Mouse (Mus musculus): Measurements from ENCODE around the gene Arhgap18. TPM values are rescaled to one million over a fixed set of nuclear protein-coding genes. Genes with fewer than 3 reads are reported as not detected.

Arhgap18 gene
- total RNA-seq, 1 experiment: 3.1 TPM

GRCm38 (mm10) chr10:26771938-26772623 lies 18.9 kb downstream of the Arhgap18 start:
- Histone ChIP-seq H3K9me3 (ENCODE audit: control insufficient read depth, insufficient read depth, low read depth, low read length) (no peaks in the 10 kb centered on the region), H3K36me3 (ENCODE audit: control insufficient read depth, insufficient read depth, low read length, poor library complexity, severe bottlenecking) (no peaks in the 10 kb centered on the region), H3K4me1 (ENCODE audit: control insufficient read depth in 2 of 2, insufficient read depth in 2 of 2, low read length in 2 of 2, poor library complexity in 1 of 2) (peaks cover 0 to 3% of the 10 kb centered on the region in 2 experiments; a peak in 1 of 4 replicates), H3K9ac (ENCODE audit: insufficient read depth, low read depth, low read length, poor library complexity, severe bottlenecking) (peak overlapping the region; percentile 20; the same call in 1 of the 2 replicates), H3K27ac (ENCODE audit: insufficient read depth, low read depth, low read length, poor library complexity, severe bottlenecking) (no peak overlapping the region), H3K4me3 (ENCODE audit: insufficient read depth in 1 of 2, low read depth in 1 of 2, low read length in 2 of 2, poor library complexity in 1 of 2, severe bottlenecking in 1 of 2) (peak overlapping the region; percentile 44 to 64)
- in situ Hi-C loops (cut with MboI; ENCODE audit: low sequenced_read_pairs in 2 of 2, unreplicated experiment in 2 of 2): no loop called here
- TF ChIP-seq ZNF384 (IDR thresholded peaks at IDR 0.05; ENCODE audit: low read depth, low read length): peak; percentile 89
- TF ChIP-seq MAFK (IDR thresholded peaks at IDR 0.05; ENCODE audit: insufficient read depth, low read depth, low read length): no peak
- no peak for TF ChIP-seq HCFC1 (IDR thresholded peaks at IDR 0.05; ENCODE audit: borderline replicate concordance, insufficient read depth, low read length)
- no peak for TF ChIP-seq CHD2 (IDR thresholded peaks at IDR 0.05; ENCODE audit: low read depth, low read length)
- TF ChIP-seq ZC3H11A (IDR thresholded peaks at IDR 0.05; ENCODE audit: borderline replicate concordance, low read depth, low read length): no peak
- peak; percentile 50 for DNase-seq (ENCODE audit: low read depth, low spot score)

GRCm38 (mm10) chr10:26772624-26773540 lies 19.7 kb downstream of the Arhgap18 start:
- Histone ChIP-seq H3K27ac (ENCODE audit: insufficient read depth, low read depth, low read length, poor library complexity, severe bottlenecking) (no peak overlapping the region), H3K9ac (ENCODE audit: insufficient read depth, low read depth, low read length, poor library complexity, severe bottlenecking) (peak overlapping the region; percentile 20; the same call in 1 of the 2 replicates)
- in situ Hi-C loops (cut with MboI; ENCODE audit: low sequenced_read_pairs in 2 of 2, unreplicated experiment in 2 of 2): no loop called here

DNA sequence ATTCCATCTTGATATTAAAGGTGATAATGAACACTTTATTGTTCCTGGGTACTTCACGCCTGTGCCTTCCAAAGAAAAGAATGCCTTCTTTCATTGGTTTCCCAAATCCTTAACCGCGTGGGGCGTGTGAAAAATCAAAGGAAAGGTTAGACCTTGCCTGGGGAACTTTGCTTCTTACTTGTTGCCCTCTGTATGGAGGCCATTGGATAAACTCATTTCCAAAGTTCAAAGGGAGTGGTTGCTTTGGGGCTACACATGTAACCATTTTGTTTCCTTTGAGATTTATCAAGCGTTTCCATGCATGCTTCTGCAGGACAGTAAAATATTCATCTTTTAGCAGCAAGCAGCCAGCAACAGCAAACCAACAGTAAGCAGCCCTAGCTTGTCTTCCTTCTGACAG lies 20.3 kb downstream of the Arhgap18 start:
- peaks cover 0 to 3% of the 10 kb centered on the region in 2 experiments; a peak in 1 of 4 replicates for H3K4me1 ChIP-seq (ENCODE audit: control insufficient read depth in 2 of 2, insufficient read depth in 2 of 2, low read length in 2 of 2, poor library complexity in 1 of 2)
- no peak overlapping the region for H3K27ac ChIP-seq (ENCODE audit: insufficient read depth, low read depth, low read length, poor library complexity, severe bottlenecking)
- no peak overlapping the region for H3K4me3 ChIP-seq (ENCODE audit: insufficient read depth in 1 of 2, low read depth in 1 of 2, low read length in 2 of 2, poor library complexity in 1 of 2, severe bottlenecking in 1 of 2)
- in situ Hi-C loops (cut with MboI; ENCODE audit: low sequenced_read_pairs in 2 of 2, unreplicated experiment in 2 of 2): no loop called here
- no peaks in the 10 kb centered on the region for H3K36me3 ChIP-seq (ENCODE audit: control insufficient read depth, insufficient read depth, low read length, poor library complexity, severe bottlenecking)
- no peak overlapping the region for H3K9ac ChIP-seq (ENCODE audit: insufficient read depth, low read depth, low read length, poor library complexity, severe bottlenecking)
- H3K9me3 ChIP-seq (ENCODE audit: control insufficient read depth, insufficient read depth, low read depth, low read length): no peaks in the 10 kb centered on the region
- DNase-seq (ENCODE audit: low read depth, low spot score): no peak
- TF ChIP-seq ZNF384 (IDR thresholded peaks at IDR 0.05; ENCODE audit: low read depth, low read length): no peak
- TF ChIP-seq CHD2 (IDR thresholded peaks at IDR 0.05; ENCODE audit: low read depth, low read length): no peak
- TF ChIP-seq HCFC1 (IDR thresholded peaks at IDR 0.05; ENCODE audit: borderline replicate concordance, insufficient read depth, low read length): no peak
- no peak for TF ChIP-seq ZC3H11A (IDR thresholded peaks at IDR 0.05; ENCODE audit: borderline replicate concordance, low read depth, low read length)
- no peak for TF ChIP-seq MAFK (IDR thresholded peaks at IDR 0.05; ENCODE audit: insufficient read depth, low read depth, low read length)

More at GRCm38 (mm10) chr10:26772624-26773540, 19.7 kb downstream of the Arhgap18 start:
- H3K4me1 ChIP-seq (ENCODE audit: control insufficient read depth in 2 of 2, insufficient read depth in 2 of 2, low read length in 2 of 2, poor library complexity in 1 of 2): peaks cover 0 to 3% of the 10 kb centered on the region in 2 experiments; a peak in 1 of 4 replicates
- peak; percentile 11 for DNase-seq (ENCODE audit: low read depth, low spot score)
- peak overlapping the region; percentile 44 to 64 for H3K4me3 ChIP-seq (ENCODE audit: insufficient read depth in 1 of 2, low read depth in 1 of 2, low read length in 2 of 2, poor library complexity in 1 of 2, severe bottlenecking in 1 of 2)
- H3K36me3 ChIP-seq (ENCODE audit: control insufficient read depth, insufficient read depth, low read length, poor library complexity, severe bottlenecking): no peaks in the 10 kb centered on the region
- TF ChIP-seq ZC3H11A (IDR thresholded peaks at IDR 0.05; ENCODE audit: borderline replicate concordance, low read depth, low read length) (no peak), ZNF384 (IDR thresholded peaks at IDR 0.05; ENCODE audit: low read depth, low read length) (no peak), HCFC1 (IDR thresholded peaks at IDR 0.05; ENCODE audit: borderline replicate concordance, insufficient read depth, low read length) (no peak), CHD2 (IDR thresholded peaks at IDR 0.05; ENCODE audit: low read depth, low read length) (no peak), MAFK (IDR thresholded peaks at IDR 0.05; ENCODE audit: insufficient read depth, low read depth, low read length) (no peak)
- H3K9me3 ChIP-seq (ENCODE audit: control insufficient read depth, insufficient read depth, low read depth, low read length): no peaks in the 10 kb centered on the region

DNA sequence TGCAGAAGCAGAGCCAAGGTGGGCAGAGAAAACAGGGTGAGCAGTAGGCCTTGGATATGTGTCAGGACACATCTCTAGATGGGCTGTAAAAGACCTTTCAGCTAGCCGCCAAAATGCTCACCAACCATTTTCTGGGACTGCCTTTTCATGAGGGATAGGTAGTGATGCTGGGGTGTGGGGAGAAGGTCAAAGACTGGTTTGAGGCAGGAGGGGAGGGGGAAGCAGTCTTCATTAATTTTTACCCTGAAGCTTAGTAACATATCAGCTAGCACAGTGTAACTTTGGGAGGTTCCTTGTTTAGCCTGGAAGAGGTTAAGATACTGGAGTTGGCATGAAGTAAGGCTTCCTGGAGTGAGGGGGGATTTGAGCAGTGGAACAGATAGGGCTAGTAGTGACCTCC lies 21.0 kb downstream of the Arhgap18 start:
- no peak overlapping the region for H3K9ac ChIP-seq (ENCODE audit: insufficient read depth, low read depth, low read length, poor library complexity, severe bottlenecking)
- no peak overlapping the region for H3K4me3 ChIP-seq (ENCODE audit: insufficient read depth in 1 of 2, low read depth in 1 of 2, low read length in 2 of 2, poor library complexity in 1 of 2, severe bottlenecking in 1 of 2)
- no peak for TF ChIP-seq HCFC1 (IDR thresholded peaks at IDR 0.05; ENCODE audit: borderline replicate concordance, insufficient read depth, low read length)
- no peak for TF ChIP-seq CHD2 (IDR thresholded peaks at IDR 0.05; ENCODE audit: low read depth, low read length)
- no peak for TF ChIP-seq ZC3H11A (IDR thresholded peaks at IDR 0.05; ENCODE audit: borderline replicate concordance, low read depth, low read length)
- no peak for TF ChIP-seq MAFK (IDR thresholded peaks at IDR 0.05; ENCODE audit: insufficient read depth, low read depth, low read length)
- TF ChIP-seq ZNF384 (IDR thresholded peaks at IDR 0.05; ENCODE audit: low read depth, low read length): no peak
- no peaks in the 10 kb centered on the region for H3K9me3 ChIP-seq (ENCODE audit: control insufficient read depth, insufficient read depth, low read depth, low read length)
- no peak for DNase-seq (ENCODE audit: low read depth, low spot score)
- no peak overlapping the region for H3K27ac ChIP-seq (ENCODE audit: insufficient read depth, low read depth, low read length, poor library complexity, severe bottlenecking)
- H3K4me1 ChIP-seq (ENCODE audit: control insufficient read depth in 2 of 2, insufficient read depth in 2 of 2, low read length in 2 of 2, poor library complexity in 1 of 2): peaks cover 0 to 3% of the 10 kb centered on the region in 2 experiments; a peak in 1 of 4 replicates
- in situ Hi-C loops (cut with MboI; ENCODE audit: low sequenced_read_pairs in 2 of 2, unreplicated experiment in 2 of 2): no loop called here
- H3K36me3 ChIP-seq (ENCODE audit: control insufficient read depth, insufficient read depth, low read length, poor library complexity, severe bottlenecking): no peaks in the 10 kb centered on the region

Measured in ES-E14 (cell line).